Mouse (Mus musculus) megakaryocyte, embryonic 14.5 days (primary cell): ENCODE measurements around the gene Ksr1. TPM values are rescaled to one million over a fixed set of nuclear protein-coding genes. Genes with fewer than 3 reads are reported as not detected.
A peak's percentile ranks its signal among the peaks of the same experiment; 100 is the strongest.

Experiments
- H3K27me3 ChIP-seq: replicated peaks from 2 replicates; pipeline ENCODE3; 2012; ENCODE audit warnings: inconsistent platforms
- H3K36me3 ChIP-seq: replicated peaks from 2 replicates; pipeline ENCODE3; 2012; ENCODE audit warnings: low read length, inconsistent platforms, mixed read lengths
- H3K4me1 ChIP-seq: 2 replicates; pipeline ENCODE4 v1.6.1; 2012; ENCODE audit warnings: inconsistent platforms
- H3K4me3 ChIP-seq: replicated peaks from 2 replicates; pipeline ENCODE3; 2012; ENCODE audit warnings: moderate library complexity, mild to moderate bottlenecking, inconsistent platforms
- H3K9me3 ChIP-seq: 2 replicates; pipeline ENCODE4 v1.6.1; 2012; ENCODE audit warnings: inconsistent platforms
- FLI1 ChIP-seq: IDR thresholded peaks from 2 replicates; pipeline ENCODE4 v1.6.1; 2012; ENCODE audit warnings: low read length, inconsistent platforms, mixed read lengths
- GATA1 ChIP-seq: IDR thresholded peaks from 3 replicates; pipeline ENCODE4 v1.6.1; 2012; ENCODE audit warnings: mixed read lengths, low read length, inconsistent platforms, borderline replicate concordance
- polyA plus RNA-seq: library from polyadenylated mRNA; stranded (reverse); fragments of >175 nt; gene quantifications from 2 replicates; pipeline ENCODE4 v1.2.3, GENCODE M21; 2012; ENCODE audit warnings: low replicate concordance; ENCODE audit not compliant: insufficient read depth

Gene Ksr1
- polyA plus RNA-seq, 1 experiment = 46.5 TPM

GRCm38 (mm10) chr11:79096673-79097072 lies 49.5 kb downstream of the Ksr1 start:
- Histone ChIP-seq H3K27me3 (no peaks in the 10 kb centered on the region), H3K4me3 (no peak overlapping the region), H3K36me3 (peaks cover 97% of the 10 kb centered on the region), H3K4me1 (peaks cover 100% of the 10 kb centered on the region), H3K9me3 (no peaks in the 10 kb centered on the region)
- TF ChIP-seq GATA1 = no peak
- TF ChIP-seq FLI1 = no peak

GRCm38 (mm10) chr11:79095713-79096112 lies 50.5 kb downstream of the Ksr1 start:
- no peaks in the 10 kb centered on the region for H3K27me3 ChIP-seq
- TF ChIP-seq GATA1 (no peak), FLI1 (no peak)
- peaks cover 100% of the 10 kb centered on the region for H3K4me1 ChIP-seq
- no peaks in the 10 kb centered on the region for H3K9me3 ChIP-seq
- H3K36me3 ChIP-seq = peaks cover 97% of the 10 kb centered on the region
- H3K4me3 ChIP-seq = peak overlapping the region; percentile 48

GRCm38 (mm10) chr11:79094727-79095126 lies 51.5 kb downstream of the Ksr1 start:
- Histone ChIP-seq H3K9me3 (no peaks in the 10 kb centered on the region), H3K36me3 (peaks cover 91% of the 10 kb centered on the region), H3K4me1 (peaks cover 100% of the 10 kb centered on the region), H3K4me3 (peak overlapping the region; percentile 54), H3K27me3 (no peaks in the 10 kb centered on the region)
- TF ChIP-seq GATA1 (no peak), FLI1 (no peak)

- TF ChIP-seq FLI1 (no peak), GATA1 (no peak)
- Histone ChIP-seq H3K4me3 (peak overlapping the region; percentile 74), H3K4me1 (peaks cover 100% of the 10 kb centered on the region), H3K9me3 (no peaks in the 10 kb centered on the region), H3K36me3 (peaks cover 90% of the 10 kb centered on the region), H3K27me3 (no peaks in the 10 kb centered on the region)
Observed at GRCm38 (mm10) chr11:79093986-79094695, 52.1 kb downstream of the Ksr1 start.

- Histone ChIP-seq H3K9me3 (no peaks in the 10 kb centered on the region), H3K4me3 (peak overlapping the region; percentile 74), H3K4me1 (peaks cover 100% of the 10 kb centered on the region), H3K36me3 (peaks cover 87% of the 10 kb centered on the region), H3K27me3 (no peaks in the 10 kb centered on the region)
- TF ChIP-seq FLI1 (no peak), GATA1 (no peak)
Observed at GRCm38 (mm10) chr11:79093386-79093906, 52.8 kb downstream of the Ksr1 start.

GRCm38 (mm10) chr11:79092802-79093201 lies 53.4 kb downstream of the Ksr1 start:
- TF ChIP-seq FLI1 = no peak
- no peak for TF ChIP-seq GATA1
- Histone ChIP-seq H3K4me3 (peak overlapping the region; percentile 47), H3K4me1 (peaks cover 100% of the 10 kb centered on the region), H3K9me3 (no peaks in the 10 kb centered on the region), H3K27me3 (no peaks in the 10 kb centered on the region), H3K36me3 (peaks cover 81% of the 10 kb centered on the region)

GRCm38 (mm10) chr11:79092245-79092644 lies 54.0 kb downstream of the Ksr1 start:
- H3K27me3 ChIP-seq = no peaks in the 10 kb centered on the region
- H3K4me3 ChIP-seq = no peak overlapping the region
- peaks cover 100% of the 10 kb centered on the region for H3K4me1 ChIP-seq
- H3K36me3 ChIP-seq = peaks cover 79% of the 10 kb centered on the region
- H3K9me3 ChIP-seq = no peaks in the 10 kb centered on the region
- TF ChIP-seq GATA1 = no peak
- TF ChIP-seq FLI1 = no peak

- Histone ChIP-seq H3K4me1 (peaks cover 100% of the 10 kb centered on the region), H3K4me3 (peak overlapping the region; percentile 57), H3K36me3 (peaks cover 79% of the 10 kb centered on the region), H3K9me3 (no peaks in the 10 kb centered on the region), H3K27me3 (no peaks in the 10 kb centered on the region)
- TF ChIP-seq GATA1 (no peak), FLI1 (no peak)
Observed at GRCm38 (mm10) chr11:79089756-79090155, 56.5 kb downstream of the Ksr1 start.

- Histone ChIP-seq H3K4me1 (peaks cover 100% of the 10 kb centered on the region), H3K27me3 (no peaks in the 10 kb centered on the region), H3K36me3 (peaks cover 80% of the 10 kb centered on the region), H3K4me3 (no peak overlapping the region), H3K9me3 (no peaks in the 10 kb centered on the region)
- no peak for TF ChIP-seq GATA1
- no peak for TF ChIP-seq FLI1
Observed at GRCm38 (mm10) chr11:79089027-79089426, 57.2 kb downstream of the Ksr1 start.

- Histone ChIP-seq H3K27me3 (no peaks in the 10 kb centered on the region), H3K4me1 (peaks cover 100% of the 10 kb centered on the region), H3K9me3 (no peaks in the 10 kb centered on the region), H3K4me3 (peak overlapping the region; percentile 85), H3K36me3 (peaks cover 79% of the 10 kb centered on the region)
- TF ChIP-seq GATA1 (no peak), FLI1 (no peak)
Observed at GRCm38 (mm10) chr11:79088325-79088724, 57.9 kb downstream of the Ksr1 start.

- H3K36me3 ChIP-seq = peaks cover 78% of the 10 kb centered on the region
- no peaks in the 10 kb centered on the region for H3K27me3 ChIP-seq
- H3K4me1 ChIP-seq = peaks cover 100% of the 10 kb centered on the region
- TF ChIP-seq FLI1 (no peak), GATA1 (no peak)
- H3K4me3 ChIP-seq = peak overlapping the region; percentile 85
- H3K9me3 ChIP-seq = no peaks in the 10 kb centered on the region
Observed at GRCm38 (mm10) chr11:79087731-79088311, 58.4 kb downstream of the Ksr1 start.
